Mouse (Mus musculus) heart, embryonic 13.5 days (tissue): Measurements from ENCODE around the gene Nudt1. TPM values are rescaled to one million over a fixed set of nuclear protein-coding genes. Genes with fewer than 3 reads are reported as not detected.

Source experiments
- ATAC-seq: fragments of 200-750 bp; cut with Nextera tagmentation; 2 replicates; pipeline ENCODE4 v1.8.0; 2017; ENCODE audit warnings: moderate TSS enrichment; ENCODE audit not compliant: insufficient number of reproducible peaks, low FRiP score, low TSS enrichment; ENCODE audit errors: extremely low read depth
- H3K27ac ChIP-seq: fragments of 300-500 bp; sonication (generic); replicated peaks from 2 replicates; pipeline ENCODE4 v1.5.1; 2015; ENCODE audit warnings: moderate library complexity, mild to moderate bottlenecking, inconsistent platforms
- H3K27me3 ChIP-seq: fragments of 300-500 bp; sonication (generic); replicated peaks from 2 replicates; pipeline ENCODE4 v1.6.1; 2015; ENCODE audit warnings: mild to moderate bottlenecking, inconsistent platforms
- H3K36me3 ChIP-seq: fragments of 300-500 bp; sonication (generic); 2 replicates; pipeline ENCODE4 v1.6.1; 2015; ENCODE audit warnings: mild to moderate bottlenecking, inconsistent platforms
- H3K4me1 ChIP-seq: fragments of 300-500 bp; sonication (generic); 2 replicates; pipeline ENCODE4 v1.6.1; 2015; ENCODE audit warnings: inconsistent platforms
- H3K4me2 ChIP-seq: fragments of 300-500 bp; sonication (generic); 2 replicates; pipeline ENCODE4 v1.6.1; 2015; ENCODE audit warnings: inconsistent platforms, mild to moderate bottlenecking, moderate library complexity
- H3K4me3 ChIP-seq: fragments of 300-500 bp; sonication (generic); 2 replicates; pipeline ENCODE4 v1.5.1; 2015; ENCODE audit warnings: moderate library complexity, mild to moderate bottlenecking, inconsistent platforms
- H3K9ac ChIP-seq: fragments of 300-500 bp; sonication (generic); 2 replicates; pipeline ENCODE4 v1.6.1; 2015; ENCODE audit warnings: inconsistent platforms, mild to moderate bottlenecking, moderate library complexity
- H3K9me3 ChIP-seq: fragments of 300-500 bp; sonication (generic); 2 replicates; pipeline ENCODE4 v1.6.1; 2016; ENCODE audit warnings: inconsistent platforms
- WGBS: fragments of 180-500 bp; shearing (Covaris S2); methylation state at CpG from one replicate; pipeline ENCODE4 v1.1.7; 2015; ENCODE audit warnings: mixed read lengths; 5-methylcytosine and 5-hydroxymethylcytosine counted together
- polyA plus RNA-seq: library from polyadenylated mRNA; unstranded; fragments of >200 nt; fragmentation: Nextera tagmentation; extraction: Ambion mirVana; gene quantifications from 2 replicates; pipeline ENCODE4 v1.2.1, GENCODE M21; 2015

Gene Nudt1
- polyA plus RNA-seq, 1 experiment from 2014 or later, result 28.2 TPM

- Histone ChIP-seq H3K27me3 (no peaks in the 10 kb centered on the region), H3K4me3 (no peak overlapping the region), H3K36me3 (no peaks in the 10 kb centered on the region), H3K4me2 (no peak overlapping the region; the same call in 1 of the 2 replicates), H3K27ac (peak overlapping the region; percentile 83), H3K4me1 (peaks cover 47% of the 10 kb centered on the region), H3K9me3 (no peaks in the 10 kb centered on the region), H3K9ac (no peak overlapping the region)
- no peak for ATAC-seq
- 96% methylated on average over 1 of the region's 1 CpGs for WGBS
Observed at GRCm38 (mm10) chr5:140384462-140384861, 63.0 kb downstream of the Nudt1 start.

DNA sequence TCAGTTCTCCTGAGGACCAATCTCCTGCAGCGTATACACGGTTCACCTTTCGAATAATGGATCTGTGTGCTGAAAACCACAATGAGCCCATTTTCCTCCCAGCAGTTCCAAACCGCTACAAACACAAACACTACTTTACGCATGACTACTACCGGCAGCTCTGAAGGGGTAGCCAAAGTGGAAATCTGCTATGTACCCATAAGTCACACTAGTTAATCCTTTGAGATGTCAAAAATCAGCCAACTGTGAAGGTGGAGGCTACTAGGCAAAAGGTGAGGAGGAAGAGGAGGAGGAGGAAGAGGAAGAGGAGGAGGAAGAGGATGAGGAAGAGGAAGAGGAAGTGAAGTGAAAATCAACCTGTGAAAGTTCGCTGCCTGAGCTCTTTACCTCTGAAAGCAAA is 65.8 kb downstream of the Nudt1 start:
- ATAC-seq, result no peak
- Histone ChIP-seq H3K27ac (no peak overlapping the region), H3K4me3 (no peak overlapping the region), H3K4me1 (peaks cover 36% of the 10 kb centered on the region), H3K36me3 (no peaks in the 10 kb centered on the region), H3K4me2 (peak overlapping the region; percentile 98; the same call in 1 of the 2 replicates), H3K9me3 (no peaks in the 10 kb centered on the region), H3K27me3 (no peaks in the 10 kb centered on the region), H3K9ac (peak overlapping the region; percentile 87; the same call in 1 of the 2 replicates)
- 87% methylated on average over 7 of the region's 7 CpGs for WGBS

Other genes starting within 250 kb of the Nudt1 start
- gene Mad1l1, start 104 bp upstream of the Nudt1 start, polyA plus RNA-seq, result 25.2 and 26.1 TPM in 2 replicates
- gene Mrm2, start 10.2 kb downstream of the Nudt1 start, polyA plus RNA-seq, result 14.7 and 15.1 TPM in 2 replicates
- 15.0 and 16.1 TPM in 2 replicates for gene Snx8, start 67.6 kb downstream of the Nudt1 start, polyA plus RNA-seq
- 80.5 and 82.6 TPM in 2 replicates for gene Eif3b, start 97.7 kb downstream of the Nudt1 start, polyA plus RNA-seq
- 0.07 and 0.08 TPM in 2 replicates for gene Gm4869, start 124.0 kb downstream of the Nudt1 start, polyA plus RNA-seq
- gene Chst12, start 183.9 kb downstream of the Nudt1 start, polyA plus RNA-seq, result 16.2 and 17.5 TPM in 2 replicates
- gene Grifin, start 243.4 kb downstream of the Nudt1 start, polyA plus RNA-seq, result not detected in 2 replicates